Mouse (Mus musculus) neural tube, embryonic 12.5 days (tissue): ENCODE data around the gene Gjc1. TPM values are rescaled to one million over a fixed set of nuclear protein-coding genes. Genes with fewer than 3 reads are reported as not detected.

ENCODE experiments used
- ATAC-seq: fragments of 200-750 bp; cut with Nextera tagmentation; 2 replicates; pipeline ENCODE4 v1.8.0; 2017; ENCODE audit warnings: low read depth, mild to moderate bottlenecking, moderate TSS enrichment, moderate library complexity; ENCODE audit not compliant: low FRiP score
- H3K27ac ChIP-seq: fragments of 300-500 bp; sonication (generic); 2 replicates; pipeline ENCODE4 v1.5.1; 2016
- H3K27me3 ChIP-seq: fragments of 300-500 bp; sonication (generic); replicated peaks from 2 replicates; pipeline ENCODE4 v1.6.1; 2016; ENCODE audit warnings: mild to moderate bottlenecking
- H3K36me3 ChIP-seq: fragments of 300-500 bp; sonication (generic); 2 replicates; pipeline ENCODE4 v1.6.1; 2016; ENCODE audit warnings: mild to moderate bottlenecking
- H3K4me1 ChIP-seq: fragments of 300-500 bp; sonication (generic); 2 replicates; pipeline ENCODE4 v1.6.1; 2016
- H3K4me2 ChIP-seq: fragments of 300-500 bp; sonication (generic); replicated peaks from 2 replicates; pipeline ENCODE4 v1.6.1; 2016; ENCODE audit warnings: mild to moderate bottlenecking
- H3K4me3 ChIP-seq: fragments of 300-500 bp; sonication (generic); 2 replicates; pipeline ENCODE4 v1.5.1; 2016
- H3K9ac ChIP-seq: fragments of 300-500 bp; sonication (generic); 2 replicates; pipeline ENCODE4 v1.6.1; 2016; ENCODE audit warnings: mild to moderate bottlenecking
- H3K9me3 ChIP-seq: fragments of 300-500 bp; sonication (generic); 2 replicates; pipeline ENCODE4 v1.6.1; 2016; ENCODE audit warnings: mild to moderate bottlenecking
- WGBS: fragments of 180-500 bp; shearing (Covaris S2); methylation state at CpG from one replicate; pipeline ENCODE4 v1.1.7; 2016; 5-methylcytosine and 5-hydroxymethylcytosine counted together
- polyA plus RNA-seq: library from polyadenylated mRNA; unstranded; fragments of >200 nt; fragmentation: Nextera tagmentation; extraction: Ambion mirVana; gene quantifications from 2 replicates; pipeline ENCODE4 v1.2.1, GENCODE M21; 2016

Gene Gjc1
- polyA plus RNA-seq, 1 experiment from 2014 or later, result 84.9 TPM

- Histone ChIP-seq H3K4me3 (no peak overlapping the region), H3K9ac (no peak overlapping the region), H3K27me3 (no peaks in the 10 kb centered on the region), H3K36me3 (peaks cover 33% of the 10 kb centered on the region), H3K4me2 (no peak overlapping the region), H3K27ac (no peak overlapping the region), H3K4me1 (no peaks in the 10 kb centered on the region), H3K9me3 (no peaks in the 10 kb centered on the region)
- ATAC-seq, result no peak
- WGBS, result 87% methylated on average over 10 of the region's 10 CpGs
These were observed 14.7 kb upstream of the Gjc1 start for GRCm38 (mm10) chr11:102834219-102834618.

DNA sequence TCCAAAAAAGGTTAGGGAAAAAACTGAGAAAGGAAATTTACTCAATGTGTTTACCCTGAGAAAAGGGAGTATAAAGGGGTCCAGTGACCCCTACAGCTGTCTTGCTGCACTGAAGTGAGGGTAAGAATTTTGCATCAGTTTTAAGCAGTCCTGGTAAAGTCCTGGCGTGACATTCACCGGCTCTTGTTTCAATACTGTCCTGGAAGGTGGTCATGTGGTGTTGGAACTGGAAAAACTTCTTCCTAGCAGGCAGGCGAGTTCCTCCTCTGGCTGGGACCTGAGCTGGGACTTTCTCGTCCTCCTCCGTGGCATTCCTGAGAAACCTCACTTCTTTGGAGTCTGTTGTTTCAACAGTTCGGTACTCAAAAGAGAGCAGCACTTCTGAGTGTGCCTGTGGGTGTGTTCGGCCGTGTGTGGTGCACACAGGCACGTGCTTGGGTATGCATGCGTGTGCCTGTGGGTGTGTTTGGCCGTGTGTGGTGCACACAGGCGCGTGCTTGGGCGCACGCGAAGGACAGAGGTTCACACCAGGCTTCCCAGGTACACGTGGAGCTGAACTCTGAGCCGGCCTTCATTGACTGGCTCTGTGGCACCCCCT is 13.3 kb upstream of the Gjc1 start:
- H3K9ac ChIP-seq, result no peak overlapping the region
- no peaks in the 10 kb centered on the region for H3K4me1 ChIP-seq
- no peak overlapping the region for H3K4me2 ChIP-seq
- peaks cover 18% of the 10 kb centered on the region for H3K36me3 ChIP-seq
- no peak for ATAC-seq
- no peaks in the 10 kb centered on the region for H3K27me3 ChIP-seq
- 75% methylated on average over 18 of the region's 18 CpGs for WGBS
- H3K9me3 ChIP-seq, result no peaks in the 10 kb centered on the region
- H3K4me3 ChIP-seq, result no peak overlapping the region
- no peak overlapping the region for H3K27ac ChIP-seq

DNA sequence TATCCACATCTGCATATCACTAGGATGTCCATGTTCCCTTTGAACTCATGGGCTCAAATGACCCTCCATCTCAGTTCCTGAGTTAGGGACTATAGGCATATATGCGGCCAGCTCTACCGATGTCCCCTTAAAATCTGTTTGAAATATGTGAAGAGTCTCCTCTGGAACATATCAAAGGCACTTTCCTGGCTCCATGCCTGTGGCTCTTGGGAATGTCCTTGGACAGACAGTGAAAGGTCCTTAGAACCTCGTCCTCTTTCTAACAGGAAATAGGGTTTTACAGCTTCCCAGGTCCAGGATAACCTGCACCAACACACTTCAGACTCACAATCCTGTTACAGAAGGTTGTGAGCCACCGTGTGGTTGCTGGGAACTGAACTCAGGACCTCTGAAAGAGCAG is 10.8 kb upstream of the Gjc1 start:
- no peak overlapping the region for H3K4me2 ChIP-seq
- H3K27ac ChIP-seq, result no peak overlapping the region
- 84% methylated on average over 4 of the region's 4 CpGs for WGBS
- H3K9me3 ChIP-seq, result no peaks in the 10 kb centered on the region
- H3K4me1 ChIP-seq, result no peaks in the 10 kb centered on the region
- H3K9ac ChIP-seq, result no peak overlapping the region
- ATAC-seq, result no peak
- no peaks in the 10 kb centered on the region for H3K36me3 ChIP-seq
- H3K27me3 ChIP-seq, result no peaks in the 10 kb centered on the region
- no peak overlapping the region for H3K4me3 ChIP-seq

GRCm38 (mm10) chr11:102827097-102827496 is 7.6 kb upstream of the Gjc1 start:
- H3K4me3 ChIP-seq, result no peak overlapping the region
- H3K9ac ChIP-seq, result no peak overlapping the region
- no peak overlapping the region for H3K4me2 ChIP-seq
- no peak for ATAC-seq
- no peaks in the 10 kb centered on the region for H3K9me3 ChIP-seq
- no peaks in the 10 kb centered on the region for H3K4me1 ChIP-seq
- WGBS, result 47% methylated on average over 4 of the region's 4 CpGs
- no peaks in the 10 kb centered on the region for H3K36me3 ChIP-seq
- no peak overlapping the region for H3K27ac ChIP-seq
- no peaks in the 10 kb centered on the region; the same call in 1 of the 2 replicates for H3K27me3 ChIP-seq

DNA sequence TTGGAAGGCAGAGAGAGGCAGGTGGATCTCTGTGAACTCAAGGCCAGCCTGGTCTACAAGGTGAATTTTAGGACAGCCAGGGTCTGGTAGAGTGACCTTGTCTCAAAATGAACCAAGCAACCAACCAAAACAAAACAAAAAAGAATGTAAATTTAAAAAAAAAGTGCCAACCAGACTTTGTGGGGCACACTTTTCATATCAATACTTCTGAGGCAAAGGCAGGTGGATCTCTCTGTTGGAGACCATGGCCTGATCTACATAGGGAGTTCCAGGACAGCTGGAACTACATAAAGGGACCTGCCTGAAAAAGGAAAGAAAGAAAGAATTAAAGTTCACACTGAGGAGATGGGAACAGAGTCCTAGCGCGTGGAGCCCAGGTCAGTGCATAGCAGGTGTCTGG is 7.0 kb upstream of the Gjc1 start:
- H3K4me3 ChIP-seq, result no peak overlapping the region
- no peak overlapping the region for H3K27ac ChIP-seq
- no peaks in the 10 kb centered on the region for H3K9me3 ChIP-seq
- no peak overlapping the region for H3K9ac ChIP-seq
- no peaks in the 10 kb centered on the region for H3K36me3 ChIP-seq
- H3K27me3 ChIP-seq, result no peaks in the 10 kb centered on the region; the same call in 1 of the 2 replicates
- ATAC-seq, result no peak
- H3K4me2 ChIP-seq, result no peak overlapping the region
- no peaks in the 10 kb centered on the region for H3K4me1 ChIP-seq
- 71% methylated on average over 2 of the region's 2 CpGs for WGBS

- peaks cover 14% of the 10 kb centered on the region for H3K4me1 ChIP-seq
- H3K27ac ChIP-seq, result no peak overlapping the region
- no peak for ATAC-seq
- H3K27me3 ChIP-seq, result peaks cover 4% of the 10 kb centered on the region; the same call in 1 of the 2 replicates
- no peak overlapping the region for H3K4me2 ChIP-seq
- H3K9ac ChIP-seq, result no peak overlapping the region
- H3K4me3 ChIP-seq, result no peak overlapping the region
- no peaks in the 10 kb centered on the region for H3K9me3 ChIP-seq
- 61% methylated on average over 6 of the region's 6 CpGs for WGBS
- no peaks in the 10 kb centered on the region for H3K36me3 ChIP-seq
These were observed 1.7 kb upstream of the Gjc1 start for GRCm38 (mm10) chr11:102821231-102821630.

DNA sequence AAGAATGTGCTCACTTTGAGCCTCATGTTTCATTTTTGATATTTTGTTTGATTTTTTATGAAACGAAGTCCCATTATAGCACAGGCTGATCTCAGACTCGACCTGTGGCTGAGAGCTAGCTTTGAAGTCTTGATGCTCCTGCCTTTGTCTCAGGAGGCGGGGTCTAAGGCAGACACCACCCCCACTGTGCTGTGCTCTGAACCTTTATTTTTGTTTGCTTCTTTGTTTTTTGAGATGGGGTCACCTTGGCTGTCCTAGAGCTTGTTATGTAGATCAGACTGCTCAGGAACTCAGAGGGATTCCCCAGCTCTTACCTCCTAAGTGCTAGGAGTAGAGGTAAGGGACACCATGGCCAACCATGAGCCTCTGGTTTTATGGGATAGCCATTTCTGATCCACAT is 932 bp upstream of the Gjc1 start:
- no peak overlapping the region for H3K4me2 ChIP-seq
- no peak for ATAC-seq
- no peaks in the 10 kb centered on the region for H3K9me3 ChIP-seq
- H3K9ac ChIP-seq, result no peak overlapping the region
- 8% methylated on average over 3 of the region's 3 CpGs for WGBS
- H3K4me1 ChIP-seq, result peaks cover 20% of the 10 kb centered on the region
- no peak overlapping the region for H3K4me3 ChIP-seq
- H3K27ac ChIP-seq, result no peak overlapping the region
- H3K36me3 ChIP-seq, result no peaks in the 10 kb centered on the region
- H3K27me3 ChIP-seq, result peaks cover 4% of the 10 kb centered on the region; the same call in 1 of the 2 replicates

GRCm38 (mm10) chr11:102819783-102820385 is 384 bp upstream of the Gjc1 start:
- WGBS, result 5% methylated on average over 14 of the region's 14 CpGs
- no peaks in the 10 kb centered on the region for H3K9me3 ChIP-seq
- H3K4me3 ChIP-seq, result peak overlapping the region; percentile 95
- H3K9ac ChIP-seq, result 0 out of 2 replicates have a peak overlapping the region, but pooled peaks have one; percentile 98
- no peaks in the 10 kb centered on the region for H3K36me3 ChIP-seq
- peak overlapping the region; percentile 90 for H3K4me2 ChIP-seq
- 0 out of 2 replicates have a peak, but pooled peaks have one; percentile 36 for ATAC-seq
- peaks cover 20% of the 10 kb centered on the region for H3K4me1 ChIP-seq
- peaks cover 4% of the 10 kb centered on the region; the same call in 1 of the 2 replicates for H3K27me3 ChIP-seq
- no peak overlapping the region for H3K27ac ChIP-seq

DNA sequence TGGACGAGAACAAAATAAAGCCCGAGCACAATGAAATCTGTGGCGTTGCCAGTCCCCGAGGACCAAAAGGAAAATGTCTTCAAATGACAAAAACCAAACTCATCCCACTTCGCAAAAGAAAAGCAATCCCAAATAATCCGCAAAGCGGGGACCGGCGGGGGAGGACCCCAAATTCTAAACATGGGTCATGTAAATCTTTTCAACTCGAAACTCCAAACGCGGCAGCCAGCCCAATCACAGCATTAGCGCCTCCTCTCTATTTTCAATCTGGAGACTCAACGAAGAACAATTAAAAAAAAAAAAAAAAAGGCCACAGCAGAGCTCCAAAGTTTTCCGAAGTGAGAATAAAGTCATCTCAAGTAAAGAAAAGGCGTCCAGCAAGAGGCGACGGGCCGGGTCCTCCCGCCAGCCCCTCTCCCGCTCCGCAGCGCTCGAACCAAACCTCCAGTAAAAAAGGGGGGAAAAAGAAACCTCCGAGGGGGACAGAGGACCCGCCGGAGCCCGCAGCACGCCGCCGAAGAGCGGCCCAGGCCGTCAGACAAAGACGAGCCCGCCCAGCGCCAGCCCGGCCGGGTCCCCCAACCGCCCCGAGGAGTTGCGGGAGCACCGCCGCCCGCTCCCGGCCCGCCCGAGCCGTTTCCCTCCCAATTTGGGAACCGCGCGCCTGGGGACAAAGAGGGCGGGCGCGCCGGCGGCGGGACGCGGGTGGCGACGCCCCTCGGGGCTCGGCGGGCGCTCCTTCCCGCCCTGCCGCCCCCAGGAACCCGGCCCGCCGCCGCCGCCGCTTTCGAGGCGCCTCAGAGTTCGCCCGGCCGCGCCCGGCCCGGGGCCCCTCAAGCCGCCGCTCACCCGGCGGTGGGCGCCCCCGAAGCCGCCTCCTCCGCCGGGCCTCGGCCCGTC is 1.1 kb downstream of the Gjc1 start:
- under 1% methylated on average over 92 of the region's 92 CpGs for WGBS
- peak; percentile 74 for ATAC-seq
- H3K4me2 ChIP-seq, result peak overlapping the region; percentile 90

DNA sequence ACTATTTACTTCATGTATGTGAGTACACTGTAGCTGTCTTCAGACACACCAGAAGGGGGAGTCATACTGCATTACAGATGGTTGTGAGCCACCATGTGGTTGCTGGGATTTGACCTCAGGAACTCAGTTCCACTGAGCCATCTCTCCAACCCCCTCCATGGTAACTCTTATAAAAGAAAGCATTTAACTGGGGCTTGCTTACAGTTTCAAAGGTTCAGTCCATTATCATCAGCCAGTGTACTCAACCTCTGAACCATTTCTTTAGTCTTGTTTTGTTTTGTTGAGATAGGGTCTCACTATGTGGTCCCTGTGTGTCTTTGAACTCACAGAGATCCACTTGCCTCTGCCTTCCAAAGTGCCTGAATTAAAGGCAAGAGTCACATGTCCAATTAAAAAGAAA is 4.6 kb downstream of the Gjc1 start:
- H3K9me3 ChIP-seq, result no peaks in the 10 kb centered on the region
- H3K4me3 ChIP-seq, result no peak overlapping the region
- no peak overlapping the region for H3K9ac ChIP-seq
- peaks cover 7% of the 10 kb centered on the region; the same call in 1 of the 2 replicates for H3K36me3 ChIP-seq
- H3K4me1 ChIP-seq, result peaks cover 20% of the 10 kb centered on the region
- no peak for ATAC-seq
- H3K27me3 ChIP-seq, result no peaks in the 10 kb centered on the region
- no peak overlapping the region for H3K27ac ChIP-seq
- no peak overlapping the region for H3K4me2 ChIP-seq

More for the DNA sequence above, 1.1 kb downstream of the Gjc1 start:
- Histone ChIP-seq H3K9me3 (no peaks in the 10 kb centered on the region), H3K27me3 (peaks cover 4% of the 10 kb centered on the region; the same call in 1 of the 2 replicates), H3K9ac (peak overlapping the region; percentile 98), H3K36me3 (no peaks in the 10 kb centered on the region), H3K4me3 (peak overlapping the region; percentile 95), H3K4me1 (peaks cover 20% of the 10 kb centered on the region), H3K27ac (peak overlapping the region; percentile 87)

- peaks cover 7% of the 10 kb centered on the region; the same call in 1 of the 2 replicates for H3K36me3 ChIP-seq
- ATAC-seq, result no peak
- H3K4me2 ChIP-seq, result no peak overlapping the region
- no peaks in the 10 kb centered on the region for H3K9me3 ChIP-seq
- H3K27me3 ChIP-seq, result no peaks in the 10 kb centered on the region
- WGBS, result 36% methylated on average over 4 of the region's 4 CpGs
- H3K4me1 ChIP-seq, result peaks cover 2% of the 10 kb centered on the region; the same call in 1 of the 2 replicates
- no peak overlapping the region for H3K4me3 ChIP-seq
- H3K9ac ChIP-seq, result no peak overlapping the region
- H3K27ac ChIP-seq, result no peak overlapping the region
These were observed 8.6 kb downstream of the Gjc1 start for GRCm38 (mm10) chr11:102810721-102811485.
